Mouse (Mus musculus) macrophage (primary cell): ENCODE measurements around the gene Olfr319. TPM values are rescaled to one million over a fixed set of nuclear protein-coding genes. Genes with fewer than 3 reads are reported as not detected.
"Not testable (repeated sequence)": the region's sequence is repeated elsewhere in the genome, so short reads cannot be mapped to it uniquely, and the experiment has no call there.

ENCODE experiments used
- H3K27ac ChIP-seq: fragments of 350-480 bp; formaldehyde crosslinking; 2 replicates; pipeline ENCODE4 v1.9.0; 2021
- H3K36me3 ChIP-seq: fragments of 350-480 bp; formaldehyde crosslinking; 2 replicates; pipeline ENCODE4 v1.9.0; 2021; ENCODE audit errors: inconsistent target
- H3K4me3 ChIP-seq: fragments of 350-480 bp; formaldehyde crosslinking; 2 replicates; pipeline ENCODE4 v1.9.0; 2021; ENCODE audit errors: inconsistent target
- H3K79me2 ChIP-seq: fragments of 350-480 bp; formaldehyde crosslinking; 2 replicates; pipeline ENCODE4 v1.9.0; 2021; ENCODE audit errors: inconsistent target
- WGBS: methylation state at CpG from one replicate; pipeline ENCODE4 v1.1.7; 2026; ENCODE audit warnings: inconsistent platforms; ENCODE audit not compliant: missing documents; 5-methylcytosine and 5-hydroxymethylcytosine counted together
- polyA plus RNA-seq: library from polyadenylated mRNA; stranded (reverse); fragments of 250-400 nt; gene quantifications from 3 replicates; pipeline ENCODE4 v1.2.4, GENCODE M21; 2018; ENCODE audit warnings: inconsistent platforms
- total RNA-seq, 78 experiments: library from RNA; depleted of rRNA; stranded (reverse); fragments of 250-400 nt; gene quantifications; 1 replicate in 9 of 78; 2 replicates in 24 of 78; 3 replicates in 43 of 78; 4 replicates in 2 of 78; pipeline ENCODE4 v1.2.4; 2018; ENCODE audit warnings: inconsistent platforms in 56 of 78

Gene Olfr319
- not detected for total RNA-seq (2018; cell fraction: chromatin; rRNA removed)
- total RNA-seq (2018; cell fraction: cytosol; rRNA removed), result not detected
- not detected for total RNA-seq (2018; cell fraction: nucleus; rRNA removed)
- not detected in 3 replicates for polyA plus RNA-seq

GRCm38 (mm10) chr11:58698862-58699261 lies at the start of gene Olfr319:
Olfr319 (plus strand) TSS chr11:58699162.
- H3K36me3 ChIP-seq, result no peaks in the 10 kb centered on the region
- no peaks in the 10 kb centered on the region for H3K79me2 ChIP-seq
- no peak within 1 kb of the TSS for H3K4me3 ChIP-seq
- 74% methylated on average over 3 of the region's 3 CpGs for WGBS
- no peak within 1 kb of the TSS for H3K27ac ChIP-seq

- Histone ChIP-seq H3K79me2 (no peaks in the 10 kb centered on the region), H3K36me3 (no peaks in the 10 kb centered on the region), H3K27ac (no peak overlapping the region), H3K4me3 (no peak overlapping the region)
- 96% methylated on average over 3 of the region's 3 CpGs for WGBS
Observed at GRCm38 (mm10) chr11:58655151-58655550, 43.8 kb upstream of the Olfr319 start.

- Histone ChIP-seq H3K27ac (no peak within 1 kb of the TSS), H3K4me3 (no peak within 1 kb of the TSS), H3K79me2 (no peaks in the 10 kb centered on the region), H3K36me3 (no peaks in the 10 kb centered on the region)
- 86% methylated on average over 4 of the region's 4 CpGs for WGBS
Observed at GRCm38 (mm10) chr11:58658596-58658995, 40.4 kb upstream of the Olfr319 start, which contains the start of gene Olfr322. Olfr322 (plus strand) TSS chr11:58658782.

GRCm38 (mm10) chr11:58669252-58669651 lies 29.7 kb upstream of the Olfr319 start:
- H3K4me3 ChIP-seq, result no peak overlapping the region
- H3K79me2 ChIP-seq, result no peaks in the 10 kb centered on the region
- H3K27ac ChIP-seq, result no peak overlapping the region
- H3K36me3 ChIP-seq, result no peaks in the 10 kb centered on the region

- H3K36me3 ChIP-seq, result no peaks in the 10 kb centered on the region
- H3K27ac ChIP-seq, result no peak overlapping the region
- 55% methylated on average over 4 of the region's 4 CpGs for WGBS
- no peaks in the 10 kb centered on the region for H3K79me2 ChIP-seq
- H3K4me3 ChIP-seq, result no peak overlapping the region
Observed at GRCm38 (mm10) chr11:58671825-58672224, 27.1 kb upstream of the Olfr319 start.

GRCm38 (mm10) chr11:58680799-58681198 lies 18.2 kb upstream of the Olfr319 start, which contains the start of gene Olfr320:
Olfr320 (plus strand) TSS chr11:58681099.
- Histone ChIP-seq H3K4me3 (no peak within 1 kb of the TSS), H3K27ac (no peak within 1 kb of the TSS), H3K79me2 (no peaks in the 10 kb centered on the region), H3K36me3 (no peaks in the 10 kb centered on the region)
- 92% methylated on average over 1 of the region's 1 CpGs for WGBS

- 81% methylated on average over 11 of the region's 11 CpGs for WGBS
- Histone ChIP-seq H3K4me3 (no peak overlapping the region), H3K36me3 (no peaks in the 10 kb centered on the region), H3K79me2 (no peaks in the 10 kb centered on the region), H3K27ac (no peak overlapping the region)
Observed at GRCm38 (mm10) chr11:58709086-58709485, 10.1 kb downstream of the Olfr319 start.

GRCm38 (mm10) chr11:58717723-58718122 lies 18.8 kb downstream of the Olfr319 start:
- H3K36me3 ChIP-seq, H3K79me2 ChIP-seq, H3K4me3 ChIP-seq, H3K27ac ChIP-seq: not testable (repeated sequence)
- 100% methylated on average over 2 of the region's 7 CpGs for WGBS

- Histone ChIP-seq H3K79me2 (no peaks in the 10 kb centered on the region), H3K27ac (no peak overlapping the region), H3K4me3 (no peak overlapping the region), H3K36me3 (no peaks in the 10 kb centered on the region)
- WGBS, result 94% methylated on average over 4 of the region's 4 CpGs
Observed at GRCm38 (mm10) chr11:58719701-58720100, 20.7 kb downstream of the Olfr319 start.

- Histone ChIP-seq H3K4me3 (no peak within 1 kb of the TSS), H3K36me3 (no peaks in the 10 kb centered on the region), H3K79me2 (no peaks in the 10 kb centered on the region), H3K27ac (no peak within 1 kb of the TSS)
Observed at GRCm38 (mm10) chr11:58723914-58724313, 25.0 kb downstream of the Olfr319 start, which contains the start of gene Olfr318. Olfr318 (minus strand) TSS chr11:58724014.

GRCm38 (mm10) chr11:58727896-58728650 lies 29.1 kb downstream of the Olfr319 start:
- WGBS, result 85% methylated on average over 6 of the region's 6 CpGs
- H3K36me3 ChIP-seq, H3K4me3 ChIP-seq, H3K79me2 ChIP-seq, H3K27ac ChIP-seq: not testable (repeated sequence)

GRCm38 (mm10) chr11:58733372-58733771 lies 34.4 kb downstream of the Olfr319 start:
- 71% methylated on average over 3 of the region's 3 CpGs for WGBS
- Histone ChIP-seq H3K36me3 (no peaks in the 10 kb centered on the region), H3K27ac (no peak overlapping the region), H3K79me2 (no peaks in the 10 kb centered on the region), H3K4me3 (no peak overlapping the region)

- H3K36me3 ChIP-seq, result no peaks in the 10 kb centered on the region
Observed at GRCm38 (mm10) chr11:58738792-58739262, 39.9 kb downstream of the Olfr319 start, which contains the start of gene Olfr317. Olfr317 (minus strand) TSS chr11:58739212.

GRCm38 (mm10) chr11:58751096-58751495 lies 52.1 kb downstream of the Olfr319 start:
- H3K79me2 ChIP-seq, H3K4me3 ChIP-seq, H3K36me3 ChIP-seq, H3K27ac ChIP-seq: not testable (repeated sequence)
- WGBS, result 91% methylated on average over 6 of the region's 18 CpGs

More at GRCm38 (mm10) chr11:58738792-58739262, 39.9 kb downstream of the Olfr319 start, which contains the start of gene Olfr317:
- Histone ChIP-seq H3K27ac (no peak within 1 kb of the TSS), H3K79me2 (no peaks in the 10 kb centered on the region), H3K4me3 (no peak within 1 kb of the TSS)
- WGBS, result 71% methylated on average over 4 of the region's 4 CpGs

- Histone ChIP-seq H3K36me3 (no peaks in the 10 kb centered on the region), H3K4me3 (no peak within 1 kb of the TSS), H3K27ac (no peak within 1 kb of the TSS), H3K79me2 (no peaks in the 10 kb centered on the region)
- WGBS, result 85% methylated on average over 2 of the region's 2 CpGs
Observed at GRCm38 (mm10) chr11:58752434-58752833, 53.5 kb downstream of the Olfr319 start, which contains the start of gene Olfr316. Olfr316 (plus strand) TSS chr11:58752734.
